Mouse (Mus musculus) myocyte (in vitro differentiated cells): ENCODE results near the gene Aar2.
"Not testable (repeated sequence)": the region's sequence is repeated elsewhere in the genome, so short reads cannot be mapped to it uniquely, and the experiment has no call there.

ENCODE experiments used
- CEBPB ChIP-seq: IDR thresholded peaks from 2 replicates; pipeline ENCODE4 v1.6.1; 2011; ENCODE audit warnings: mild to moderate bottlenecking, moderate library complexity; ENCODE audit not compliant: poor library complexity, insufficient read depth, severe bottlenecking
- E2F4 ChIP-seq: IDR thresholded peaks from one replicate; pipeline ENCODE4 v1.6.1; 2011; ENCODE audit warnings: mild to moderate bottlenecking, control low read depth, moderate library complexity; ENCODE audit not compliant: insufficient read depth
- MAX ChIP-seq: IDR thresholded peaks from one replicate; pipeline ENCODE4 v1.6.1; 2011; ENCODE audit warnings: low read depth, mild to moderate bottlenecking, control low read depth
- MYOD1 ChIP-seq, 3 experiments: IDR thresholded peaks; one replicate each; pipeline ENCODE4 v1.6.1; 2011; ENCODE audit warnings: control low read depth in 2 of 3, low read depth in 2 of 3, mild to moderate bottlenecking in 2 of 3, moderate library complexity in 1 of 3; ENCODE audit not compliant: insufficient read length in 2 of 3, control insufficient read depth in 1 of 3
- MYOG ChIP-seq, 3 experiments: IDR thresholded peaks; one replicate each; pipeline ENCODE4 v1.6.1; 2011; ENCODE audit warnings: control low read depth in 2 of 3, low read depth in 2 of 3, mild to moderate bottlenecking in 2 of 3; ENCODE audit not compliant: insufficient read length in 2 of 3, control insufficient read depth in 1 of 3, insufficient read depth in 1 of 3
- POLR2A ChIP-seq: IDR thresholded peaks from one replicate; pipeline ENCODE4 v1.6.1; 2011; ENCODE audit warnings: low read depth, mild to moderate bottlenecking, control low read depth, moderate library complexity; ENCODE audit not compliant: insufficient read length
- POLR2AphosphoS2 ChIP-seq: IDR thresholded peaks from one replicate; pipeline ENCODE4 v1.6.1; 2011; ENCODE audit warnings: low read depth, control low read depth; ENCODE audit not compliant: insufficient read length
- REST ChIP-seq: IDR thresholded peaks from one replicate; pipeline ENCODE4 v1.6.1; 2011; ENCODE audit warnings: mild to moderate bottlenecking, control low read depth, moderate library complexity; ENCODE audit not compliant: insufficient read depth, insufficient read length
- SRF ChIP-seq: IDR thresholded peaks from one replicate; pipeline ENCODE4 v1.6.1; 2011; ENCODE audit warnings: low read depth; ENCODE audit not compliant: control insufficient read depth, insufficient read length
- TCF12 ChIP-seq: IDR thresholded peaks from one replicate; pipeline ENCODE4 v1.6.1; 2011; ENCODE audit warnings: mild to moderate bottlenecking, control low read depth; ENCODE audit not compliant: poor library complexity, insufficient read depth, severe bottlenecking
- USF1 ChIP-seq: IDR thresholded peaks from one replicate; pipeline ENCODE4 v1.6.1; 2011; ENCODE audit warnings: low read depth, mild to moderate bottlenecking, control low read depth, moderate library complexity

DNA sequence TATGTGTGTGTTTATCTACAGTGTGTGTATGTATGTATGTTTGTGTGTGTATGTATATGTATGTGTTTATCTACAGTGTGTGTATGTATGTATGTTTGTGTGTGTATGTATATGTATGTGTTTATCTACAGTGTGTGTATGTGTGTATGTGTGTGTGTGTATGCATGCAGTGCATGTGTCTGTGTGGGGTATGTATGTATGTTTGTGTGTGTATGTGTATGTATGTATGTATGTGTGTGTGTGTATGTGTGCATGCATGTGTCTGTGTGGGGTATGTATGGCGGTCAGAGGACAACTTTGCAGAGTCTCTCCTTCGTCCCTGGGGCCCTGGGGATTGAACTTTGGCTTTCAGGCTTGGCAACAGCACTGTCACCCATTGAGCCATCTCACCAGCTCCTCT, 30.7 kb upstream of the Aar2 start:
- not testable (repeated sequence) for TF ChIP-seq POLR2AphosphoS2; TCF12; MAX; POLR2A; E2F4; MYOG (IDR thresholded peaks at IDR 0.05; ENCODE audit: control insufficient read depth in 1 of 3, insufficient read depth in 1 of 3, insufficient read length in 2 of 3, low read depth in 2 of 3); CEBPB; USF1; REST; MYOD1 (IDR thresholded peaks at IDR 0.05; ENCODE audit: control insufficient read depth in 1 of 3, insufficient read length in 2 of 3, low read depth in 2 of 3); SRF
